Mouse (Mus musculus) splenic B cell, adult 2 months (primary cell): ENCODE results near the gene BC048679.
A peak's percentile ranks its signal among the peaks of the same experiment; 100 is the strongest.

ENCODE experiments used
- DNase-seq: peaks from one replicate; pipeline ENCODE4 v3.0.0-alpha.2; 2011; ENCODE audit warnings: low read depth, low spot score
- H3K27me3 ChIP-seq: 2 replicates; pipeline ENCODE4 v1.6.1; 2012; ENCODE audit warnings: mild to moderate bottlenecking, low read length, moderate library complexity, mixed read lengths; ENCODE audit not compliant: control insufficient read depth, poor library complexity, insufficient read depth, severe bottlenecking
- H3K36me3 ChIP-seq: 2 replicates; pipeline ENCODE4 v1.6.1; 2012; ENCODE audit warnings: mild to moderate bottlenecking, low read length, moderate library complexity, mixed read lengths; ENCODE audit not compliant: control insufficient read depth, poor library complexity, insufficient read depth, severe bottlenecking

BC048679 gene

GRCm38 (mm10) chr7:81498181-81498580 is at the start of gene BC048679:
Gene BC048679, minus strand, starts transcription at chr7:81498281.
- no peak for DNase-seq
- Histone ChIP-seq H3K36me3 (no peaks in the 10 kb centered on the region), H3K27me3 (no peaks in the 10 kb centered on the region; the same call in 1 of the 2 replicates)

- DNase-seq = no peak
- Histone ChIP-seq H3K36me3 (no peaks in the 10 kb centered on the region), H3K27me3 (no peaks in the 10 kb centered on the region)
These were observed 44.9 kb upstream of the BC048679 start for GRCm38 (mm10) chr7:81542934-81543333.

GRCm38 (mm10) chr7:81541924-81542524 is 43.9 kb upstream of the BC048679 start:
- Histone ChIP-seq H3K27me3 (no peaks in the 10 kb centered on the region), H3K36me3 (no peaks in the 10 kb centered on the region)
- DNase-seq = no peak

GRCm38 (mm10) chr7:81540999-81541398 is 42.9 kb upstream of the BC048679 start:
- no peak for DNase-seq
- Histone ChIP-seq H3K27me3 (no peaks in the 10 kb centered on the region), H3K36me3 (no peaks in the 10 kb centered on the region)

- Histone ChIP-seq H3K27me3 (no peaks in the 10 kb centered on the region), H3K36me3 (0 out of 2 replicates have a peak, but pooled peaks cover 2% of the 10 kb centered on the region)
- no peak for DNase-seq
These were observed 41.5 kb upstream of the BC048679 start for GRCm38 (mm10) chr7:81539565-81539964.

- no peaks in the 10 kb centered on the region for H3K27me3 ChIP-seq
- peak; percentile 63 for DNase-seq
- peaks cover 3% of the 10 kb centered on the region; the same call in 1 of the 2 replicates for H3K36me3 ChIP-seq
These were observed 40.1 kb upstream of the BC048679 start for GRCm38 (mm10) chr7:81538070-81538675.

- no peaks in the 10 kb centered on the region for H3K27me3 ChIP-seq
- no peak for DNase-seq
- H3K36me3 ChIP-seq = peaks cover 4% of the 10 kb centered on the region
These were observed 38.4 kb upstream of the BC048679 start for GRCm38 (mm10) chr7:81536478-81536877.

GRCm38 (mm10) chr7:81531462-81531861 is 33.4 kb upstream of the BC048679 start:
- DNase-seq = no peak
- Histone ChIP-seq H3K27me3 (no peaks in the 10 kb centered on the region), H3K36me3 (peaks cover 7% of the 10 kb centered on the region)

GRCm38 (mm10) chr7:81528918-81529317 is 30.8 kb upstream of the BC048679 start:
- Histone ChIP-seq H3K36me3 (peaks cover 5% of the 10 kb centered on the region), H3K27me3 (no peaks in the 10 kb centered on the region)
- DNase-seq = no peak

- H3K27me3 ChIP-seq = no peaks in the 10 kb centered on the region
- DNase-seq = no peak
- no peaks in the 10 kb centered on the region for H3K36me3 ChIP-seq
These were observed 25.6 kb upstream of the BC048679 start for GRCm38 (mm10) chr7:81523663-81524017.

- peak; percentile 96 for DNase-seq
- no peaks in the 10 kb centered on the region for H3K27me3 ChIP-seq
These were observed 25.1 kb upstream of the BC048679 start for GRCm38 (mm10) chr7:81523008-81523662.

GRCm38 (mm10) chr7:81516154-81517030 is 18.3 kb upstream of the BC048679 start:
- H3K36me3 ChIP-seq = no peaks in the 10 kb centered on the region
- DNase-seq = no peak
- H3K27me3 ChIP-seq = peaks cover 2% of the 10 kb centered on the region; the same call in 1 of the 2 replicates

More at GRCm38 (mm10) chr7:81523008-81523662, 25.1 kb upstream of the BC048679 start:
- H3K36me3 ChIP-seq = no peaks in the 10 kb centered on the region

GRCm38 (mm10) chr7:81514906-81515590 is 17.0 kb upstream of the BC048679 start:
- H3K27me3 ChIP-seq = peaks cover 2% of the 10 kb centered on the region; the same call in 1 of the 2 replicates
- DNase-seq = no peak
- H3K36me3 ChIP-seq = no peaks in the 10 kb centered on the region

GRCm38 (mm10) chr7:81501050-81501449 is 3.0 kb upstream of the BC048679 start:
- no peaks in the 10 kb centered on the region for H3K36me3 ChIP-seq
- no peaks in the 10 kb centered on the region for H3K27me3 ChIP-seq
- DNase-seq = no peak
